Mouse (Mus musculus): ENCODE data around the gene Ighmbp2.

DNA sequence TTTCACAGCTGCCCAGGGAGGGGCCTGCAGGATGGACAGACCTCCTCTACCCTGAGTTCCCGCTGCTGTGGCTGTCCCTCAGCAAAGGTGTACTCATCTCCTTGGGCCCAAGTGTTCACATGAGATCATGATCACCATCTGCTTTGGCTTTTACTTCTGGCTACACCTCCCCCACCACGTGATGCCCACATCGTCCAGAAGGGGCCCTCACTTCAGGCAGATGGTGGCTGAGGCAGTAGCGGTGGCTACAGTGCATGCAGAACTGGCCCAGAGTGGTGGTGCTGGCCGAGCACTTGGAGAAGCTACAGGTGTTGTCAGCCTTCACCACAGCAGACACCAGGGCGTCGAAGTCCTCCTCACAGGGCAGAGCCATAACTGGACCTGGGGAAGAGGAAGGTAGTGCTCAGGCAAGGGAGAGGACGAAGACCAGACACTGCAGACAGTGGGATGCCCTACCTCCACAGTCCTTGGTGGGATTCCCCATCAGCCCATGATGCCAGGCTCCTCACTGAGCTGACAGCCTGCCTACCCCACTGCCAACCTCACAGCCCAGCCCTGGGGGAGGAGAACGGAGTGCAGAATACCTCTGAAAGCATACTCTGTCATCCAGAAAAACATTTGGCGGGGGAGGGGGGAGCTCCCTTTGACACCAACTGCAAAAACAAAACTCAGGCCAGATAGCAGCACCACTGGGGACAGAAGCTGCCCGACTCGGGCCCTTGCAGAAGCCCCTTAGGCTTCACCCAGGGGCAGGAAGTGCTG is 20.9 kb downstream of the Ighmbp2 start:
- TF ChIP-seq POLR2A (IDR thresholded peaks at IDR 0.05; ENCODE audit: insufficient read depth, low read depth, low read length) (no peak), CTCF (IDR thresholded peaks at IDR 0.05) (no peak), EP300 (IDR thresholded peaks at IDR 0.05; ENCODE audit: insufficient read depth, low read depth, low read length) (no peak)

Measured in heart, adult 2 months (tissue).